Comparison of ENCODE assay signal across 16 mouse cellular contexts in the genomic region with DNA sequence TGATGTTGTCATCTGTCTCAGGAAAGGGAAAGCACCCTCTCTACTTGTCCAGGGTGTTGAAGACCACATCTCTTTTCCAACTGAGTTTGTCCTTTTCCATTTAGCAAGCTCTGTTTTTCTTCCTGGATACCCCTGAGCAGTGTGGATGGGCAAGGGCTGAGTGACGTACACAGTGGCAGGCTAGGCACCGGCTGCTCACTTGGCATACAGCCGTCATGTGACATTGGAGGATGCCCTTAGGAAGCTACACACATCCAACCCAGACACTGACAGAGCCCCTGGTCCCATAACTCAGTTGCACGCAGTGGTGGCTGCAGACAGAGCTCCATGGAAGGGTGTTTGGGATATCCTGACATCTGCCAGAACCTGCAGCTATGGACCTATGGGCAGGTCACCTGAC.
"Had no signal": no experiment of that assay in that cellular context is flagged by ENCODE, and none has a peak within 500 bp of the region (broad histone marks: within the 10 kb centered on the region; RNA-seq: fewer than 3 reads in every experiment).

No protein-coding gene starts in this region.

- DNase-seq: heart, postnatal 10 days; heart, postnatal 14 days; heart, postnatal 36 days; heart, postnatal 4 days; kidney, adult 11 months; kidney, adult 18-20 months; kidney, adult 2 months; kidney, adult 8-10 months; kidney, adult 9 months; kidney, postnatal 10 days; kidney, postnatal 14 days; kidney, postnatal 25 days; kidney, postnatal 36 days; kidney, postnatal 4 days; layer of hippocampus, adult 9-11 months; layer of hippocampus, postnatal 36 days had no signal
